Mouse (Mus musculus) heart, postnatal 0 days (tissue): ENCODE measurements around the gene Tomm5. TPM values are rescaled to one million over a fixed set of nuclear protein-coding genes. Genes with fewer than 3 reads are reported as not detected.
"Not testable (repeated sequence)": the region's sequence is repeated elsewhere in the genome, so short reads cannot be mapped to it uniquely, and the experiment has no call there.

Experiments used
- ATAC-seq: fragments of 200-750 bp; cut with Nextera tagmentation; 2 replicates; pipeline ENCODE4 v1.8.0; 2017; ENCODE audit warnings: low read depth, moderate number of reproducible peaks, moderate library complexity; ENCODE audit not compliant: insufficient read depth
- DNase-seq: peaks from one replicate; pipeline ENCODE4 v3.0.0-alpha.2; 2016; ENCODE audit warnings: low spot score
- H3K27ac ChIP-seq: fragments of 300-500 bp; sonication (generic); 2 replicates; pipeline ENCODE4 v1.5.1; 2014; ENCODE audit warnings: low read depth, mild to moderate bottlenecking
- H3K27me3 ChIP-seq: fragments of 300-500 bp; sonication (generic); 2 replicates; pipeline ENCODE4 v1.6.1; 2014; ENCODE audit warnings: low read length, mixed read lengths; ENCODE audit not compliant: control insufficient read depth, insufficient read depth
- H3K36me3 ChIP-seq: fragments of 300-500 bp; sonication (generic); replicated peaks from 2 replicates; pipeline ENCODE4 v1.6.1; 2014; ENCODE audit warnings: low read length, mixed read lengths; ENCODE audit not compliant: control insufficient read depth, insufficient read depth
- H3K4me1 ChIP-seq: fragments of 300-500 bp; sonication (generic); 2 replicates; pipeline ENCODE4 v1.6.1; 2014; ENCODE audit warnings: antibody characterized with exemption; ENCODE audit not compliant: control insufficient read depth, insufficient read depth
- H3K4me2 ChIP-seq: fragments of 300-500 bp; sonication (generic); 2 replicates; pipeline ENCODE4 v1.6.1; 2014; ENCODE audit warnings: low read depth, mild to moderate bottlenecking, low read length, moderate library complexity
- H3K4me3 ChIP-seq: fragments of 300-500 bp; sonication (generic); 2 replicates; pipeline ENCODE4 v1.5.1; 2014; ENCODE audit warnings: low read depth, low read length
- H3K9ac ChIP-seq: fragments of 300-500 bp; sonication (generic); replicated peaks from 2 replicates; pipeline ENCODE4 v1.6.1; 2014; ENCODE audit warnings: low read depth, low read length, mixed read lengths
- H3K9me3 ChIP-seq: fragments of 300-500 bp; sonication (generic); replicated peaks from 2 replicates; pipeline ENCODE4 v1.6.1; 2016; ENCODE audit warnings: low read length; ENCODE audit not compliant: control insufficient read depth
- CTCF ChIP-seq: IDR thresholded peaks from 2 replicates; pipeline ENCODE4 v1.5.1; 2016; ENCODE audit warnings: antibody characterized with exemption, control low read depth, low read depth
- EP300 ChIP-seq: IDR thresholded peaks from 2 replicates; pipeline ENCODE4 v1.6.1; 2016; ENCODE audit warnings: antibody characterized with exemption, low read depth
- WGBS: fragments of 180-500 bp; shearing (Covaris S2); extraction: QIAGEN DNeasy Blood & Tissue Kit; methylation state at CpG from one replicate; pipeline ENCODE4 v1.1.7; 2014; 5-methylcytosine and 5-hydroxymethylcytosine counted together
- polyA plus RNA-seq: library from polyadenylated mRNA; unstranded; fragments of >200 nt; fragmentation: Nextera tagmentation; extraction: Ambion mirVana; gene quantifications from 2 replicates; pipeline ENCODE4 v1.2.1, GENCODE M21; 2015
- total RNA-seq: library from RNA; depleted of rRNA; stranded (reverse); fragments of >200 nt; gene quantifications from 2 replicates; pipeline ENCODE4 v1.2.3, GENCODE M21; 2014; ENCODE audit warnings: low replicate concordance

Tomm5 gene
- total and polyA plus RNA-seq, 2 experiments from 2014 or later: 305 to 353 TPM

DNA sequence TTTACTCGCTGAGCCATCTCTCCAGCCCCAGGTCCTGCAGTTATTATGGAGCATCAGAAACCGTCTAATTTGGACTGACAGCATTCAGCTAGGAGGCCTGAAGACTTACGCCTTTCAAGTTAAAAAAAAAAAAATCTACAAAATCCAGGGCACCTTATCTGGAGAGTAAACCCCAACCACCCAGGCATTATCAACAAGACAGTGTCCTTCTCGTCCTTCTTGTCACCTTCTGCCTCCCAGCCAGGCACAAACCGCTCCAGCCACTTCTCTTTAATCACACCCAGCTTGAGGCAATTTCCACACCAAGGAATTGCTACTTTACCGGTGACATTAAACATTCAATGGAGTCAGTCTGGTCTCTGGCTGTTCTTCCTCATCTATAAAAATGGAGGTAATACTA, 34.4 kb downstream of the Tomm5 start:
- no peak for DNase-seq
- H3K36me3 ChIP-seq: no peaks in the 10 kb centered on the region
- TF ChIP-seq CTCF: no peak
- no peak for TF ChIP-seq EP300
- no peaks in the 10 kb centered on the region; the same call in 1 of the 2 replicates for H3K9me3 ChIP-seq
- ATAC-seq: no peak
- no peak overlapping the region for H3K4me2 ChIP-seq
- no peaks in the 10 kb centered on the region for H3K27me3 ChIP-seq
- 62% methylated on average over 6 of the region's 6 CpGs for WGBS
- no peak overlapping the region for H3K27ac ChIP-seq
- H3K4me1 ChIP-seq: no peaks in the 10 kb centered on the region
- no peak overlapping the region for H3K9ac ChIP-seq
- no peak overlapping the region for H3K4me3 ChIP-seq

GRCm38 (mm10) chr4:45072261-45072973, 35.5 kb downstream of the Tomm5 start:
- no peak overlapping the region for H3K4me2 ChIP-seq
- no peaks in the 10 kb centered on the region for H3K36me3 ChIP-seq
- DNase-seq: no peak
- H3K4me1 ChIP-seq: no peaks in the 10 kb centered on the region
- no peak for ATAC-seq
- no peak overlapping the region for H3K27ac ChIP-seq
- TF ChIP-seq EP300: no peak
- TF ChIP-seq CTCF: no peak
- H3K9me3 ChIP-seq: no peaks in the 10 kb centered on the region
- no peak overlapping the region for H3K9ac ChIP-seq
- H3K4me3 ChIP-seq: no peak overlapping the region
- WGBS: 76% methylated on average over 15 of the region's 15 CpGs
- no peaks in the 10 kb centered on the region for H3K27me3 ChIP-seq

DNA sequence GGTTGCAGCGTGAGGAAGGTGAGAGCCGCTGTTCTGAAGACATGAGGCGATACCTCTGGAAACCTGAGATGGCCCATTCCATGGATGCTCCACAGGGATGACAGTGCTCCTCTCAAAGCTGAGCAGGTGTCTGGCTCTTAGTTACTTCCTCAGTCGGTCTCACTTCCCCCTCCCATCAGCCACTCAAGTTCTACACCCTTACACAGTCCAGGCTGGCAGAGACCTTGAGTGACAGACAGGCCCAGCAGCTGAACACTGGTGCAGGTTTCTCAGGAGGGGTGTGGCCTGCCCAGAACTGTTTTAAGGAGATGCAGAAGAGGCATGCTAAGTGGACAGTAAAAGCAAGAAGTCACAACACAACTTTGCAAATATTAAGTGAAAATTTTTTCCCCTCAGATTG, 40.2 kb downstream of the Tomm5 start:
- H3K4me3 ChIP-seq: no peak overlapping the region
- no peak for TF ChIP-seq EP300
- no peak for TF ChIP-seq CTCF

GRCm38 (mm10) chr4:45066036-45066730, 41.7 kb downstream of the Tomm5 start:
- Histone ChIP-seq H3K4me3 (no peak overlapping the region), H3K27me3 (no peaks in the 10 kb centered on the region), H3K36me3 (peaks cover 16% of the 10 kb centered on the region; the same call in 1 of the 2 replicates), H3K9ac (no peak overlapping the region), H3K4me1 (no peaks in the 10 kb centered on the region), H3K9me3 (no peaks in the 10 kb centered on the region), H3K4me2 (no peak overlapping the region), H3K27ac (no peak overlapping the region)
- ATAC-seq (no peak), DNase-seq (no peak)
- no peak for TF ChIP-seq CTCF
- no peak for TF ChIP-seq EP300
- 44% methylated on average over 2 of the region's 2 CpGs for WGBS

More for the DNA sequence above, 40.2 kb downstream of the Tomm5 start:
- no peaks in the 10 kb centered on the region for H3K9me3 ChIP-seq
- DNase-seq: no peak
- H3K9ac ChIP-seq: no peak overlapping the region
- no peaks in the 10 kb centered on the region for H3K4me1 ChIP-seq
- no peak for ATAC-seq
- H3K36me3 ChIP-seq: 0 out of 2 replicates have a peak, but pooled peaks cover under 1% of the 10 kb centered on the region
- no peaks in the 10 kb centered on the region for H3K27me3 ChIP-seq
- H3K4me2 ChIP-seq: no peak overlapping the region
- no peak overlapping the region for H3K27ac ChIP-seq
- WGBS: 77% methylated on average over 4 of the region's 4 CpGs

GRCm38 (mm10) chr4:45064577-45064976, 43.3 kb downstream of the Tomm5 start:
- Histone ChIP-seq H3K27ac (no peak overlapping the region), H3K27me3 (no peaks in the 10 kb centered on the region), H3K4me3 (no peak overlapping the region), H3K4me2 (no peak overlapping the region), H3K36me3 (peaks cover 31% of the 10 kb centered on the region), H3K9me3 (no peaks in the 10 kb centered on the region), H3K9ac (no peak overlapping the region), H3K4me1 (no peaks in the 10 kb centered on the region)
- ATAC-seq (no peak), DNase-seq (no peak)
- WGBS: 86% methylated on average over 2 of the region's 2 CpGs
- no peak for TF ChIP-seq CTCF
- TF ChIP-seq EP300: no peak

GRCm38 (mm10) chr4:45063836-45064235, 44.1 kb downstream of the Tomm5 start:
- H3K9ac ChIP-seq, DNase-seq, H3K4me2 ChIP-seq, H3K27me3 ChIP-seq, ATAC-seq, H3K4me1 ChIP-seq, H3K27ac ChIP-seq, H3K9me3 ChIP-seq, H3K4me3 ChIP-seq: not testable (repeated sequence)
- peaks cover 38% of the 10 kb centered on the region for H3K36me3 ChIP-seq
- WGBS: 66% methylated on average over 1 of the region's 1 CpGs
